Mouse (Mus musculus) ES-E14 (cell line): ENCODE data around the gene Arpc1b. TPM values are rescaled to one million over a fixed set of nuclear protein-coding genes. Genes with fewer than 3 reads are reported as not detected.

ENCODE experiments used
- DNase-seq: peaks from one replicate; pipeline ENCODE4 v3.0.0-alpha.2; 2013; ENCODE audit warnings: low read depth, low spot score
- H3K27ac ChIP-seq: 2 replicates; pipeline ENCODE4 v1.5.1; 2012; ENCODE audit warnings: low read depth, mild to moderate bottlenecking, low read length, moderate library complexity, mixed read lengths; ENCODE audit not compliant: poor library complexity, insufficient read depth, severe bottlenecking
- H3K36me3 ChIP-seq: 2 replicates; pipeline ENCODE4 v1.6.1; 2012; ENCODE audit warnings: mild to moderate bottlenecking, low read length, moderate library complexity, mixed read lengths; ENCODE audit not compliant: control insufficient read depth, poor library complexity, insufficient read depth, severe bottlenecking
- H3K4me1 ChIP-seq, 2 experiments: fragments of 150-350 bp in 1 of 2; sonication (generic) in 1 of 2; 2 replicates each; pipeline ENCODE4 v1.6.1; 2012; ENCODE audit warnings: low read length in 2 of 2, mild to moderate bottlenecking in 1 of 2, mixed read lengths in 1 of 2; ENCODE audit not compliant: control insufficient read depth in 2 of 2, insufficient read depth in 2 of 2, poor library complexity in 1 of 2
- H3K4me3 ChIP-seq, 2 experiments: fragments of 150-350 bp in 1 of 2; sonication (generic) in 1 of 2; 2 replicates each; pipeline ENCODE4 v1.5.1; 2012; ENCODE audit warnings: low read length in 2 of 2, low read depth in 1 of 2, mild to moderate bottlenecking in 1 of 2, mixed read lengths in 1 of 2; ENCODE audit not compliant: insufficient read depth in 1 of 2, poor library complexity in 1 of 2, severe bottlenecking in 1 of 2
- H3K9ac ChIP-seq: 2 replicates; pipeline ENCODE4 v1.6.1; 2012; ENCODE audit warnings: low read depth, mild to moderate bottlenecking, low read length, mixed read lengths; ENCODE audit not compliant: poor library complexity, insufficient read depth, severe bottlenecking
- H3K9me3 ChIP-seq: fragments of 150-350 bp; sonication (generic); 2 replicates; pipeline ENCODE4 v1.6.1; 2012; ENCODE audit warnings: low read depth, mild to moderate bottlenecking, low read length; ENCODE audit not compliant: control insufficient read depth, insufficient read depth
- CHD2 ChIP-seq: IDR thresholded peaks from 2 replicates; pipeline ENCODE4 v1.6.1; 2014; ENCODE audit warnings: mild to moderate bottlenecking, low read depth, low read length, inconsistent platforms
- HCFC1 ChIP-seq: IDR thresholded peaks from 2 replicates; pipeline ENCODE4 v1.6.1; 2012; ENCODE audit warnings: low read length, inconsistent platforms, borderline replicate concordance; ENCODE audit not compliant: insufficient read depth
- MAFK ChIP-seq: IDR thresholded peaks from 2 replicates; pipeline ENCODE4 v1.6.1; 2014; ENCODE audit warnings: mild to moderate bottlenecking, low read depth, low read length, inconsistent platforms; ENCODE audit not compliant: insufficient read depth
- ZC3H11A ChIP-seq: IDR thresholded peaks from 2 replicates; pipeline ENCODE4 v1.6.1; 2012; ENCODE audit warnings: low read depth, mild to moderate bottlenecking, inconsistent platforms, low read length, borderline replicate concordance
- ZNF384 ChIP-seq: IDR thresholded peaks from 2 replicates; pipeline ENCODE4 v1.6.1; 2012; ENCODE audit warnings: low read depth, low read length, inconsistent platforms
- in situ Hi-C, 2 experiments: fragments of 600-800 bp; cut with MboI; formaldehyde crosslinking; loops; one replicate each; pipeline ENCODE4 v1.15.1; 2025; ENCODE audit warnings: low sequenced_read_pairs in 2 of 2, inconsistent platforms in 1 of 2; ENCODE audit not compliant: unreplicated experiment in 2 of 2
- total RNA-seq: library from RNA; depleted of rRNA; stranded (reverse); fragments of 300-350 nt; gene quantifications from 2 replicates; pipeline ENCODE4 v1.2.3, GENCODE M21; 2012

Gene Arpc1b
- total RNA-seq, 1 experiment = 249 TPM

DNA sequence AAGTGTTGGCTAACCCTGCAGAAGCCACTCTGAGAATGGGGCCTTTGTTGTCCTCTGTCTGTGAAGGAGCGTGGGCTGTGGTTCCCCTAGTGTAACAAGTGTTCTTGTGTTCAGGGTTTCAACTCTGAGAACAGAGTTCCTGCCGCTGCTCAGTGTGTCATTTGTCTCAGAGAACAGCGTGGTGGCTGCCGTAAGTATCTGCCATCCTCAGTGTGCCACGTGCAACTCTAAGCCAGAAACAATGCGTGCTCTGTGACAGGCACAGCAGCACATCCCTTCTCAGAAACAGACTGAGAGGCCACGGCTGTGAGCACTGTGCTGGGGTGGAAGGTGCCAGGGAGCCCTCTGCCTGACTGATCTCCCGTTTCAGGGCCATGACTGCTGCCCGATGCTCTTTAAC lies 9.7 kb upstream of the Arpc1b start:
- Histone ChIP-seq H3K4me3 (no peak overlapping the region), H3K36me3 (peaks cover 43% of the 10 kb centered on the region), H3K4me1 (no peaks in the 10 kb centered on the region), H3K27ac (no peak overlapping the region), H3K9ac (no peak overlapping the region), H3K9me3 (no peaks in the 10 kb centered on the region)
- in situ Hi-C loops = no loop called here
- DNase-seq = no peak
- TF ChIP-seq ZNF384 (no peak), CHD2 (no peak), ZC3H11A (no peak), MAFK (no peak), HCFC1 (no peak)

DNA sequence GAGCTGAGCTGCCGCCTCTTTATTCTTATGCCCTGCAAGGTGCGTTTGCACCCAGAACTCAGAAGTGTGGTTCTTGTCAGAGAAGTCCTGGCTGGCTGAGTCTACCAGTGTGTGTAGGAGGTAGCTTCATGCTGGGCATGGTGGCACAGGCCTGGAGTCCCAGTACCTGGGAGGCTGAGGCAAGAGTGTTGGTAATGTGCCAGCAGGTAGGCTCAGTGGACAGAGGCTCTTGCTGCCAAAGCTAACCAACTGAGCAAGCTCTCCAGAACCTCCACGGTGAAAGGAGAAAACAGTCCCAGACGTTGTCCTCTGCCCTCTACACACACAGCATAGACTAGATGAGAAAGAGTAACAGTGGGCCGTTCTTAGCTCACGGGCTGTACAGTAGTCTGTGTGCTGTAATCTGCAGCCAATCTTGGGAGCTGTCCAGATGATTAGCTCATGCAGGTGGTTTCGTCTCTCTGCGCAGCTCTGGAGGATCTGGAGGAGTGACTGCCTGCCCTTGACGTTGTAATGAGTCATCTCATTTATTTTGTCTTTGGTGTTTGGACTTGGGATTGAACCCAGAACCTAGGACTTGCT lies 8.2 kb upstream of the Arpc1b start:
- in situ Hi-C loops = no loop called here
- Histone ChIP-seq H3K4me1 (peaks cover 0 to 5% of the 10 kb centered on the region in 2 experiments; a peak in 1 of 4 replicates), H3K27ac (no peak overlapping the region), H3K9ac (no peak overlapping the region), H3K4me3 (no peak overlapping the region), H3K9me3 (no peaks in the 10 kb centered on the region), H3K36me3 (peaks cover 38% of the 10 kb centered on the region)
- TF ChIP-seq ZC3H11A (no peak), CHD2 (no peak), MAFK (no peak), ZNF384 (no peak), HCFC1 (no peak)
- DNase-seq = no peak

DNA sequence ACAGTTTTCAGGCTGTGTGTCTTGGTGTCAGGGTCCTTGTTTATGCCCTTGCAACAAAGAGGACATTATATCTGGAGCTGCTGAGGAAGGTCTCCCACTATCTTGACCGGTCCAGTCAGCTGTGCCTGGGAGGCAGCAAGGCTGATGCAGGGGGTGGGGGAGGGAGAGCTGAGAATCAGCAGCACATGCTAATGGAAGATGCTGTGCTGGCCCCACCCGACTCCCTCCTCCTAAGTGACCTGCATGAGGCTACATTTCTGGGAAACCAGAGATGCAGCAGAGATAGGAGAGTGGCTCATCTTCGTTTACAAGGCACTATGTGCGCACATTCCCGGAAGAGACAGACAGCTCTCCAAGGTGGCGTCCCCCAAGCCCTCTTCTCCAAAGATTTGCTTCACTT lies 3.6 kb upstream of the Arpc1b start:
- in situ Hi-C loops = no loop called here
- TF ChIP-seq ZNF384 = no peak
- TF ChIP-seq HCFC1 = no peak
- no peak for TF ChIP-seq ZC3H11A
- TF ChIP-seq MAFK = no peak
- TF ChIP-seq CHD2 = no peak
- Histone ChIP-seq H3K27ac (no peak overlapping the region), H3K9me3 (no peaks in the 10 kb centered on the region), H3K36me3 (peaks cover 16% of the 10 kb centered on the region), H3K9ac (no peak overlapping the region), H3K4me1 (peaks cover 0 to 9% of the 10 kb centered on the region in 2 experiments; a peak in 1 of 4 replicates), H3K4me3 (no peak overlapping the region)
- DNase-seq = no peak

DNA sequence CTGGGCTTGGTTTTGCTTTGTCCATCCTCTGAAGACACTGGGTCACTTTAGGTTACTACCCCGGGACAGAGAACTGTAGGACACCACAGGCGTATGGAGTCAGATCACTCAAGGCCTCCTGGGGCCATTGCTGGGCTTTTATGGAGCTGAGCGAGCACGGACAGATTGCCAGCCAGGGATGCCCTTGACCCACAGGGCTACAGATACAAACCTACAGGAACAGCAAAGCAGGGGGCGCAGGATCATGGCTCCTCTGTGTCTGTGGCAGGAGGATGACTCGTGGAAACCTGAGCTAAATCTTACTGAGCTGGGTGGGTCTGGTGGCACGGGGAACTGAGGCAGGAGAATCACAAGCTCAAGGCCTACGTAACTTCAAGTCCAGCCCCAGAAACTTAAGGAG lies 1.4 kb upstream of the Arpc1b start:
- H3K27ac ChIP-seq = no peak overlapping the region
- H3K4me1 ChIP-seq = peaks cover 2 to 9% of the 10 kb centered on the region in 2 experiments; a peak in 3 of 4 replicates
- H3K36me3 ChIP-seq = peaks cover 7% of the 10 kb centered on the region
- DNase-seq = no peak
- no peak for TF ChIP-seq HCFC1
- no peak for TF ChIP-seq ZNF384
- in situ Hi-C loops = no loop called here
- H3K9ac ChIP-seq = no peak overlapping the region
- H3K4me3 ChIP-seq = no peak overlapping the region
- no peaks in the 10 kb centered on the region for H3K9me3 ChIP-seq

DNA sequence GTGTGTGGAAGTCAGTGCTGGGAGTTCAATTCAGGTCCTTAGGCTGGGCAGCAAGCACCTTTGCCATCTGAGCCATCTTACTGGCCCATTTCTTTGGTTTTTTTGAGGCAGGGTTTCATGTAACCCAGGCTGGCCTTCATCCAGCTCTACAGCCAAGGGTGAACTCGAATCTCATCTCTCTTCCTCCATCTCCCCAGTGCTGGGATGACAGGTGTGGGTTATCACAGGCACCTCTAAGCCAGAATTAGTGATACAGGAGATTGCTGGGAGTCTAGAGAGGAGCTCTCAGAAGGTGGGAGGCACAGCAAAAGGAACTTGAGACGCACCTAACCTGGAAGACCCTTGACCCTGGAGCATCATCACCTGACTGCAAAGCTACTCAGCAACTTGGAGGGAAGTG lies 599 bp upstream of the Arpc1b start:
- Histone ChIP-seq H3K27ac (no peak overlapping the region), H3K9me3 (no peaks in the 10 kb centered on the region), H3K36me3 (peaks cover 2% of the 10 kb centered on the region), H3K4me3 (peak overlapping the region; percentile 81 to 91; a peak in 2 of 4 replicates), H3K4me1 (peaks cover 2 to 9% of the 10 kb centered on the region in 2 experiments; a peak in 3 of 4 replicates), H3K9ac (no peak overlapping the region)
- DNase-seq = no peak
- in situ Hi-C loops = no loop called here
- TF ChIP-seq CHD2 (no peak), ZNF384 (no peak), MAFK (no peak), HCFC1 (no peak), ZC3H11A (no peak)
